Mouse (Mus musculus) ES-Bruce4 (cell line): ENCODE results near the gene Limk2.

Experiments
- CTCF ChIP-seq: IDR thresholded peaks from one replicate; pipeline ENCODE4 v1.8.1; 2011; ENCODE audit warnings: low read depth, low read length
- EP300 ChIP-seq: IDR thresholded peaks from 2 replicates; pipeline ENCODE4 v1.6.1; 2011; ENCODE audit warnings: low read depth, low read length; ENCODE audit not compliant: insufficient read depth

DNA sequence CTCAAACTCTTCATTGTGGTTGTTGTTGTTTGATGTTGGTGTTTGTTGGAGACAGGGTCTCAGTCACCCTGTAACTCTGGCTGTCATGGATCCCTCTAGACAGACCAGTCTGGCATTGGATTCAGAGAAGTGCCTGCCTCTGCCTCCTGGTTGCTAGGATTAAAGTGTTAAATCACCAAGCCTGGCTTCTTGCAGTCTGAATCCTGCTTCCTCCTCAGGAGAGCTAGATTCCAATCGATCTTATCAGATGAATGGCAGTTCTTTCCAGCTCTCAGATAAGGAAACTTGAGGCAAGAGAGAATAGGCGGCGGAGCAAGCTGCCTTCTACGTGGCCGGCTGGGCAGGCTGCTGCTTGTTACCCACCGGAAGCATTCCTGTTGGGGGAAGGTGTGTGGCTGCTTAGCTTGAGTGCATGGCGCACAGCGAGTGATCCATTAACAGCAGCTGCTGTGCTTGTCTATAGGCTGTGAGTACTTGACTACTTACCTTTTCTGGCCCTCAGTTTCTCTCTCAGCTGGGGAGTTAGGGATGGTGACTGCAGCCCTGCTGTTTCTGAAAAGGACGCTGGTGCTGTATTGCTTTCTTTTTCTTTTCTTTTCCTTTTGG, 74.2 kb downstream of the Limk2 start:
- TF ChIP-seq CTCF (no peak), EP300 (no peak)
